22 mouse cellular contexts compared by ENCODE assay signal in genomic region chr2:118159126-118159525, GRCm38 (mm10). TPM values are rescaled to one million over a fixed set of nuclear protein-coding genes. Genes with fewer than 3 reads are reported as not detected.
DNase-seq lines count a peak whose midpoint lies in the region; ATAC-seq and TF ChIP-seq lines count a peak whose summit lies in the region.
"Had no signal": no experiment of that assay in that cellular context is flagged by ENCODE, and none has a peak within 500 bp of the region (broad histone marks: within the 10 kb centered on the region; RNA-seq: fewer than 3 reads in every experiment).

No protein-coding gene starts in this region.

- WGBS in midbrain, embryonic 10.5 days: 76% methylated on average over 6 of the region's 6 CpGs
- 59% methylated on average over 6 of the region's 6 CpGs for WGBS in midbrain, postnatal 0 days
- 19% methylated on average over 6 of the region's 6 CpGs for WGBS in embryonic facial prominence, embryonic 14.5 days
- 10% methylated on average over 6 of the region's 6 CpGs for WGBS in limb, embryonic 13.5 days
- 59% methylated on average over 6 of the region's 6 CpGs for WGBS in lung, adult 2 months

- no peak for TF ChIP-seq POLR2A in lung, adult 2 months (IDR thresholded peaks at IDR 0.05; ENCODE audit: borderline replicate concordance, extremely low read depth, low read depth, low read length)

- no peak overlapping the region for H3K4me2 ChIP-seq in midbrain, postnatal 0 days (ENCODE audit: low read depth, low read length, poor library complexity, severe bottlenecking)
- H3K4me2 ChIP-seq in embryonic facial prominence, embryonic 14.5 days (ENCODE audit: low read depth, low read length): 0 out of 2 replicates have a peak overlapping the region, but pooled peaks have one; percentile 4
- 0 out of 2 replicates have a peak overlapping the region, but pooled peaks have one; percentile 14 for H3K4me2 ChIP-seq in limb, embryonic 13.5 days (replicated peaks)
- H3K4me2 ChIP-seq: forebrain, embryonic 13.5 days; hindbrain, embryonic 12.5 days; liver, embryonic 11.5 days had no signal

- no peak overlapping the region for H3K9ac ChIP-seq in midbrain, postnatal 0 days (replicated peaks; ENCODE audit: low read length, poor library complexity, severe bottlenecking)
- H3K9ac ChIP-seq in embryonic facial prominence, embryonic 14.5 days (ENCODE audit: low read depth, low read length): no peak overlapping the region
- H3K9ac ChIP-seq in limb, embryonic 13.5 days: no peak overlapping the region
- H3K9ac ChIP-seq: forebrain, embryonic 13.5 days; hindbrain, embryonic 12.5 days had no signal

- peak; percentile 26 for DNase-seq in midbrain, embryonic 10.5 days (ENCODE audit: low spot score)
- DNase-seq in midbrain, postnatal 0 days (ENCODE audit: low spot score): no peak
- DNase-seq in embryo, embryonic 11 days: peak; percentile 67
- DNase-seq in embryonic facial prominence, embryonic 14.5 days (ENCODE audit: low spot score): peak; percentile 88
- DNase-seq in layer of hippocampus, postnatal 14 days (ENCODE audit: low spot score in 2 of 2): no peak
- DNase-seq in lung, adult 2 months: no peak
- DNase-seq: adrenal gland, adult 8-10 months; cerebellum, postnatal 10 days; gastrocnemius, postnatal 14 days; kidney, adult 9 months; kidney, postnatal 25 days; lung, adult 18-20 months; lung, postnatal 36 days; right cerebral cortex, adult 18-20 months; thymus, adult 18-20 months; thymus, postnatal 4 days had no signal

- TF ChIP-seq CTCF in midbrain, postnatal 0 days (IDR thresholded peaks at IDR 0.05): no peak
- TF ChIP-seq CTCF in lung, adult 2 months (IDR thresholded peaks at IDR 0.05; ENCODE audit: insufficient read depth, low read length): no peak

- H3K27ac ChIP-seq in midbrain, embryonic 10.5 days (replicated peaks): peak overlapping the region; percentile 85
- H3K27ac ChIP-seq in midbrain, postnatal 0 days (ENCODE audit: low read depth, low read length): no peak overlapping the region
- H3K27ac ChIP-seq in embryonic facial prominence, embryonic 14.5 days (replicated peaks; ENCODE audit: low read depth, low read length): peak overlapping the region; percentile 67; the same call in 1 of the 2 replicates
- peak overlapping the region; percentile 6; the same call in 1 of the 2 replicates for H3K27ac ChIP-seq in limb, embryonic 13.5 days
- H3K27ac ChIP-seq: forebrain, embryonic 13.5 days; hindbrain, embryonic 12.5 days had no signal

- peaks cover 54% of the 10 kb centered on the region for H3K4me1 ChIP-seq in midbrain, embryonic 10.5 days
- H3K4me1 ChIP-seq in midbrain, postnatal 0 days (ENCODE audit: insufficient read depth, low read length): no peaks in the 10 kb centered on the region
- H3K4me1 ChIP-seq in embryonic facial prominence, embryonic 14.5 days (ENCODE audit: control insufficient read depth, insufficient read depth, low read length): peaks cover 35% of the 10 kb centered on the region
- H3K4me1 ChIP-seq in limb, embryonic 13.5 days: peaks cover 59% of the 10 kb centered on the region
- no peaks in the 10 kb centered on the region for H3K4me1 ChIP-seq in lung, adult 2 months (ENCODE audit: control insufficient read depth, insufficient read depth, low read length)

- no peaks in the 10 kb centered on the region for H3K9me3 ChIP-seq in midbrain, embryonic 10.5 days (replicated peaks)
- H3K9me3 ChIP-seq in midbrain, postnatal 0 days (ENCODE audit: low read length): no peaks in the 10 kb centered on the region
- no peaks in the 10 kb centered on the region for H3K9me3 ChIP-seq in embryonic facial prominence, embryonic 14.5 days (ENCODE audit: control insufficient read depth, low read length)
- no peaks in the 10 kb centered on the region for H3K9me3 ChIP-seq in limb, embryonic 13.5 days
- H3K9me3 ChIP-seq: forebrain, embryonic 13.5 days; hindbrain, embryonic 12.5 days had no signal

- no peak overlapping the region for H3K4me3 ChIP-seq in midbrain, embryonic 10.5 days
- H3K4me3 ChIP-seq in midbrain, postnatal 0 days (ENCODE audit: low read depth, low read length): no peak overlapping the region
- H3K4me3 ChIP-seq in embryonic facial prominence, embryonic 14.5 days (ENCODE audit: low read depth, low read length): no peak overlapping the region
- no peak overlapping the region for H3K4me3 ChIP-seq in limb, embryonic 13.5 days
- no peak overlapping the region for H3K4me3 ChIP-seq in lung, adult 2 months (replicated peaks; ENCODE audit: extremely low read depth, low read depth, low read length)
- H3K4me3 ChIP-seq: forebrain, embryonic 13.5 days; hindbrain, embryonic 12.5 days had no signal

- no peaks in the 10 kb centered on the region for H3K36me3 ChIP-seq in midbrain, embryonic 10.5 days
- H3K36me3 ChIP-seq in midbrain, postnatal 0 days (ENCODE audit: insufficient read depth, low read length): no peaks in the 10 kb centered on the region
- H3K36me3 ChIP-seq in embryonic facial prominence, embryonic 14.5 days (ENCODE audit: control insufficient read depth, insufficient read depth, low read length): no peaks in the 10 kb centered on the region
- H3K36me3 ChIP-seq in limb, embryonic 13.5 days: no peaks in the 10 kb centered on the region
- H3K36me3 ChIP-seq: hindbrain, embryonic 12.5 days had no signal

- H3K27me3 ChIP-seq in midbrain, embryonic 10.5 days (ENCODE audit: low read depth, poor library complexity, severe bottlenecking): no peaks in the 10 kb centered on the region
- no peaks in the 10 kb centered on the region for H3K27me3 ChIP-seq in midbrain, postnatal 0 days (ENCODE audit: insufficient read depth, low read length)
- no peaks in the 10 kb centered on the region for H3K27me3 ChIP-seq in embryonic facial prominence, embryonic 14.5 days (replicated peaks; ENCODE audit: control insufficient read depth, insufficient read depth, low read length)
- H3K27me3 ChIP-seq in limb, embryonic 13.5 days: no peaks in the 10 kb centered on the region
- H3K27me3 ChIP-seq: forebrain, embryonic 13.5 days; hindbrain, embryonic 12.5 days; Patski had no signal

- no peak for ATAC-seq in midbrain, postnatal 0 days (ENCODE audit: low FRiP score)
- no peak for ATAC-seq in embryonic facial prominence, embryonic 14.5 days (ENCODE audit: low read depth)
- 0 out of 2 replicates have a peak, but pooled peaks have one; percentile 38 for ATAC-seq in limb, embryonic 13.5 days (ENCODE audit: low FRiP score, low read depth)
- no peak for ATAC-seq in frontal cortex, adult (ENCODE audit: low TSS enrichment)
- ATAC-seq: forebrain, embryonic 13.5 days; Patski had no signal

RNA-seq across cellular contexts. Expression of gene Thbs1, which starts 47.5 kb away (rescaled TPM):
- 25.4 and 35.4 TPM in 2 replicates for polyA plus RNA-seq in midbrain, embryonic 10.5 days (2016; fragmentation: Nextera tagmentation; extraction: Ambion mirVana)
- total RNA-seq in midbrain, postnatal 0 days (2014; rRNA removed): 12.2 and 12.6 TPM in 2 replicates
- 3.0 TPM in 2 replicates for polyA plus RNA-seq in midbrain, postnatal 0 days (2015; fragmentation: Nextera tagmentation; extraction: Ambion mirVana)
- polyA plus RNA-seq in embryonic facial prominence, embryonic 14.5 days (2014; fragmentation: Nextera tagmentation; extraction: Ambion mirVana): 77.4 and 86.4 TPM in 2 replicates
- polyA plus RNA-seq in limb, embryonic 13.5 days (2015; fragmentation: Nextera tagmentation; extraction: Ambion mirVana): 88.0 and 100.0 TPM in 2 replicates
- total RNA-seq in layer of hippocampus, postnatal 14 days (2021): 1 to 10 TPM; 3.3 to 4.2 TPM
- 23.3 and 27.1 TPM in 2 replicates for polyA plus RNA-seq in lung, adult 2 months (2012; rRNA removed)

Comparison
In these comparisons a context has a peak if more than half of its experiments do, and no peak if none do; other contexts are left out.
1. DNase-seq: peak in midbrain, embryonic 10.5 days (single experiment), embryo, embryonic 11 days (single experiment) and embryonic facial prominence, embryonic 14.5 days (single experiment); none in midbrain, postnatal 0 days (single experiment), layer of hippocampus, postnatal 14 days (0 of 2) and lung, adult 2 months (single experiment).